Mouse (Mus musculus) spleen, adult 18-20 months (tissue): ENCODE measurements at regions not wholly inside any gene's neighbourhood (a gene's known extent, or its start where the extent isn't known, plus 50 kb on each side); places are given as distances from the start of the nearest gene placed in this dataset.
A peak's percentile ranks its signal among the peaks of the same experiment; 100 is the strongest.

Source experiments
- DNase-seq, 2 experiments: peaks; one replicate each; pipeline ENCODE4 v3.0.0; 2022; ENCODE audit warnings: mixed read lengths in 2 of 2

DNA sequence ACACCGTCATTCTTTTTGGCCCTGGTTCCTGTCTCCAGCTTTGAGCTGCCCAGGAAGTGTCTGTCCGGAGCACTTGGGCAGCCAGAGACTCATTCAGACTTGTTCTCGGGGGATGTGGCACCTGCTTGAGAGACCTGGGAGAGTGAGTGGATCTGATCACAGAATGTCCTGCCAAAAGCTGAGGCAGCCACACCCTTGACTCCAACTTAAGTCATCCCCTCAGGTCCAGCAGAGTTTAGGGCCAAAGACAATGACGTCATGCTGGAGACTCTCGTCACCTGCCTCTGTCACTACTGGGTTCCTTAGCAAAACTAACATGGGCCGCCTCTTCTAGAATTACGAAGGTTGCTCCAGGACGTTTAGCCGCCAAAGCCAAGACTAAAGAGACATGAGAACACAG, 231.5 kb downstream of the Maf start:
- no peak for DNase-seq

DNA sequence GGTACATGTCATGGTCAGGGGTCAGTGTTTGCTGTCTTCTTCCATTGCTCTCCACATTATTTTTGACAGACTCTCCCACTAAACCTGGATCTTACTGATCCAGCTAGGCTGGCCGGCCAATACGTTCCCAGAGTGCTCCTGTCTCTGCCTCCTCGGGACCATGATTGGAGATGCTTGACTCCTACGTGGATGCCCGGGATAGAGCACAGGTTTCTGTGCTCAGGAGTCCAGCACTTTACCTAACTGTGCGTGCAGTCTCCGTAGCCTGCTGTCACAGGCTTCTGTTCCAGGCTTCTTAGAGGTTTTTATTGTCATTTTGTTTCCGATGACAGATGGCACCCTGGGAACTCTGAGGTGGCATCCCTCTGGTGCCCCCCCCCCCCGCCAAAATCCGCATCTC, 232.4 kb downstream of the Maf start:
- DNase-seq, result no peak

DNA sequence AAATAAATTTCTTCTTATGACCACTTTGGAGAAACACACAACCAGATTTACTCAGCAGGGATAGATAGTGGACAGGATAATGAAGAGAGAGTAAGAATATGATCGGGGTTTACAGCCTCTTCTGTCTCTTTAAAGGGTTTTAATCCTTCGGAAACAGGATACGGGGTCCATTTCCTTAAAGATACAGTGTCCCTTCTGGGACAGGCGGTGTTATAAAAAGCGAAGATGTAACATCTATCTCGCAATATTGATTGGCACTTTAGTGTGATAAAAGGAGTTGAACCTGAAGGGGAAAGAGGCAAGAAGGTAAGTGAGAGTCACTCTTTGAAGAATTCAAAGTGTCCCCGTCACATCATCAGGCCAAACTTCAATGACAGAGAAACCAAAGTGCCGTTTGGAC, 233.6 kb downstream of the Maf start:
- DNase-seq, result no peak

DNA sequence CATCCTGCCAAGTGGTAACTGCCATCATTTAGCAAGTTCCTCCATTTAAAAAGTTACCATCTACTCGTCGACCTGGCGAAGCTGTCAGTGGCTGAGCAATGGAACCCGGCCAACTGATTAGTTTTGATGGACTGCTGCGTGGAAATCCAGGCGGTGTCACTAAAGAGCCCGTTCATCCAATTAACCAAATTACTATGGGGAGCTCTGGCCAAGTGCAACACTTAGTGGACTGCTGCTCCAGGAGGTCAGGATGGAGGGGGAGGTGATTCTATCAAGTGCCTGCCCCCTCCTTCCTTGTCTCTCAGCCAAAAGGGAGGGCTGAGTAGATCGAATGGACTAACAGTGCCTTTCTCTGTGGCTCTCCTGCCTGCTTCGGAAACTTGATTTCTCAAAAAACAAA, 241.0 kb downstream of the Maf start:
- DNase-seq, result peak in 1 of 2 experiments; percentile 2

DNA sequence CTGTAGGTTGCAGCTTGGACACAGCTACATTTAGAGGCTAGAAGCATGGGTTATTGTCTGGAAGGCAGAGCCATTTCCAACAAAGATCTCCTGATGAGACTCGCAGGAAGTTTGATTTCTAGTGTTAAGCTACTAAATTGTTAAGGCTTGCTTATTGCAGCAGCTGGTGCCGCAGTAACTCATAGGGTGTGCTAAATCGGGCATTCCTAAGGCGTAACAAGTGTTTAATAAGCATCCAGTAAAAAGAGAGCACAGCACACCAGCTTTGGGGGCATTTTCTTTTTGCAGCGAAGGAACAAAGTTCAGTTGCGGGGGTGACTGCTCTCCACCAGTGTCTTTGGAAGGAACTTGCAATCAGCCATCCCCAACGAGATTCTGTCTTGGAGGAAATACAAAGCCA, 241.5 kb downstream of the Maf start:
- no peak for DNase-seq

DNA sequence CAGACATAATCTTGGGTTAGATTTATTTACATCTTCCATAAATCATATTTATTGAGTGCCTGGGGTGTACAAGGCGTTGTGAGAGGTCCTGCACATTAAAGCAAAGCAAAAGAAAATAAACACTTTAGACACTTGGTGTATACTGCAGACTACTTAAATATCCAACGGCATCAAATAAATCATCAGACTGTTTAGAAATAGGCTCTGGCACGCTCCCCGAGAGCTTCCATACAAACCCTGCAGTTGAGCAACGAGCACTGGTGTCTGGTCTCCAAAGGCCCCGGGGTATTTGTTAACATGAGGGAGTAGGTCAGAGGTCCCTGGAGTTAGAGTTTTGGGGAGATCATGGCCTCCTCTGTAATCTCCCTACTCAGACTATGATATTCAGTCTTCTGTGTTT, 244.9 kb downstream of the Maf start:
- no peak for DNase-seq

DNA sequence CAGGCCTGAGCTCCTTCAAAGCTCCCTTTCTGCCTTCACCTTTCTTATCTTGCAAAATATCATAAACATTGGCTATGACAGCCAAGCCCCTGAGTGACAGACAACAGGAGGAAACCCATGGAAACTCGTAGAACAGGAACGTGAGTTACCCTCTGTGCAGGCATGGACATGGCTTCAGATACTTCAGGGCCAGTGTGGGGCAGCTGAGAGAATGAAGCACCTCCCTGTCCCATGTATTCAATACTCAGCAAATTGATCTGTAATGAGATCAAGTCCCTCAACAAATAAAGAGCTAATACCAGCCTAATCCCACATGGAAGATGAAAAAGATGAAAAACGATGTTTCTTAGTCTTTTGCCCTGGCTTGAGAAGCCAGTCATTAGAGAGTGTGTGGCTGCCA, 249.5 kb downstream of the Maf start:
- DNase-seq, result no peak

DNA sequence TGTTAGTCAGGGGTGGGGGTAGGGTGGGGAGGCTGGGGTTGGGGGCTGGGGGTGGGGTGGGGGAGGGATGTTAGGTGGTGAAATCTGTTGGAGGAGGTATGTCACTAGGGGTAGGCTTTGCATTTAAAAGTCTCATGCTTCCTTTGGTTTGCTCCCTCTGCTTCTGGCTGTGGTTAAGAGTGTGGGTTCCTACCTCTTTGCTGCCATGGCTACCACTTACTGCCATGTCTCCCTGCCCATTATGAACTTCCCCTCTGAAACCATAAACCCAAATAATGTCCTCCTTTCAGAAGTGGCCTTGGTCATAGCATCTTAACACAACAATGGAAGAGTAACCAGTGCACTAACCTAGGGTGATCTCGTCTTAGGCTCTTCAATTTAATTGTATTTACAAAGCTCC, 256.8 kb downstream of the Maf start:
- DNase-seq, result no peak

DNA sequence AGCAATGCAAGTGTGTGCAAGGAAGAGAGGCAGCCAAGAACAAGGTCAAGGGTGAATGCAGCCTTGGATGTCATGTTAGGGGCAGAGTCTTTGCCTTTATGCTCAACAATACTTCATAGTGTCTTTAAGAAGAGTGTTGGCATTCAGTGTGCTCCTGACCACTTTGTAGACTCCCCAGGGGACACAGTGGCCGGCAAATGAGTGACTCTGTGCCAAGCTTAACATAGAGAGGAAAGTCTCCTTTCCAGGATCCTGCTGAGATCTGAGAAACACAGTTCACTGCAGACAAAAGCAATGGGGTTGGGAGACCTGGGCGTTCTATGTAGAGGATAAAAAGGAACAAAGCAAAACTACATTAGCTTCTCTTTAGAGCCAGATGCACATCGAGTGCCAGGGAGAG, 259.2 kb downstream of the Maf start:
- no peak for DNase-seq

DNA sequence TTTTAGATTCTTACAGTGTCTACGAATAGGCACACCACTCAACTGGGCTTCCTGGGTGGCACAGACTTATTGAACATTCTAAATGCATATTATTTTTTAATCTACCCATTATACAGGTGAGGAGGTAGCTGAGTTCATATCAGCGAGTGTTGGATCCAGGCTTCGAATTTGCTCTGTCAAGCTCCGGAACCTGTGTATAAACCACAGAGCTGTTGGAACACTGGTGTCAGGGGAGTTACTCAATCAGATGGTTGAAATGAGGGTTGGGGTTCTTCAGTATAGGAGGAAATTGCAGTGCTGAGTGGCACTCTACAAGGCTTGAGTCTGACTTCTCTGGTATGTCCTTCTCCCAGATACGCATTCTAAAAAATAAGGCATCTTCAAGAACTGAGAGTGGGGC, 263.1 kb downstream of the Maf start:
- DNase-seq, result no peak

DNA sequence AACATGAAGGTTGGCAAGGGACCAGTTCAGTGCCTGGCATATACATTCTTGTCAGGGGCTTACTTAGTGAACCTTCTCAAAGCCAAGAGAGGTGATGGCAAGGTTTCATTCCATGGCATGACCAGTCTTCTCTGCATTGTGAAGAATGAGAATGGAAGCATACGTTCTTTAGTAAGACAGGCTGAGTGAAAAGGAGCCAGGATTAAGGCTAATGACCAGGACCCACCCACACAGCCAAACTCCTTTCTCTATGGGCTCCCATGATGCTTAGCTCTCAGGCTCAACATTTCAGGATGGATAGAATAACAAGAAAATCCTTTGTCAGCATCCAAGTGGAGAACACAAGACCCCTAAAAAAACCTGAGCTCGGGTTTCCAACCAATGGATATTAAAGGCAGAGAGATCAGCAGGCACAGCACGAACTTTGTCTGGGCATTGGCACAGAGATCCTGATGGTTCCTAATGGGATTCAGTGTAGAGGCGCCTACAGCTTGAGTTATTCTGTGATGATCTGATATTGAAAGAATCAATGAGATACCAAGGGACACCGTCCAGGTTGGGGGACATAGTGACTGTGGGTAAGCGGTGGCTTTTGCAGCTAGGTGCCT, 265.5 kb downstream of the Maf start:
- DNase-seq, result no peak

DNA sequence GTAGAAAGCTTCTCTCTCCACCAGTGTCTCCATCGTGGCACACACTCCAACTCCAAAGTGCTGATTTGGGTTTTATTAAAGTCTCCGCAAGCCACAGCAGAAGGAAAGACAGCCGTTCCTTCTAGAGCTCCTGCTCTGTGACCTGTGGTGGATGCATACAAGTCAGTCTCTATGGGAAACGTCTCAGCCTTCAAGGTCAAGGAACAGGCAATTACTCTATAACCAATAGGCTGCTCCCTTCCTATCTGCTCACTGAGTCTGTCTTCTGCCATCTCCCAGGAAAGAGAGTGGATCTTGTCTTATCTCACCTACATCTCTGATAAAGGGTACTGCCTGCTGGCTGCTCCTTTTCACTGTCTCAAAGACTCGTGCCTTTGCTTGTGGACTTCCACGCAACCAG, 266.3 kb downstream of the Maf start:
- no peak for DNase-seq

DNA sequence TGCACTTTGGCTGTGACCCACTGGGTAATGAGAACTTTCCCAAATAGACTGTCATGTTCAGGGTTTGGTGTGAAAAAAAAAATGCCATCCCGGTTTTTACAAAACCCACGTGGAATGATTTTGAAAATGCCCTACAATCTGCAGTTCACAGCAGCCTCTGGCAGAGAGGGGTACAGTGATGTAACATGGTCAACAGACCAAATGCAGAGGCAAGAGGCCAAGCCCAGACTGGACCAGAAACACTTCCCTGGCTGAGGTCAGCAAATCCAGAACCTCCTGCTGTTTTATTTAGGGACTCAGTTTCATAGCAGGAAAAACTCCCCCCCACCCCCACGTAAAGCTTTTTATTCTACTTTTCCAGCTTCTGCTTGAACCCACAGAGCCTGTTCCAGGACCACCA, 267.4 kb downstream of the Maf start:
- no peak for DNase-seq

DNA sequence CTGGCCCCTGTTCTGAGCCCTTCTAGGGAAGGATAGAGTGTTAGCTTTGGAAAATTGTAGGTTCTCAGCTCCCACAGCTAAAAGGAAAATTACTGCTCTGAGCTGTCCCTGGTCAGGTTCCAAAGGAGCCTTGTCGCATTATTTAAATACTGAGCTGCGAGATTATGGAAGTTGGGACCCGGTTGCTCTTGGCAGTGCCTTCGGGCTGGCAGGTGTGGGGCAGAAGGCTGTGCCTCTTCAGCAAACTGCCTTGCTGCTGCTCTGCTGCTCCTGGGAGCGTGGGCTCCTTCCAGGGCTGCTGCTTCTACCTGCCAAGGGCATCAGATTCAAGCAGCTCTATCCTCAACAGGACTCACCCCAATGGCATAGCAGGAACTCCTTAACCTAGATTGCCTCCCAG, 268.1 kb downstream of the Maf start:
- no peak for DNase-seq

DNA sequence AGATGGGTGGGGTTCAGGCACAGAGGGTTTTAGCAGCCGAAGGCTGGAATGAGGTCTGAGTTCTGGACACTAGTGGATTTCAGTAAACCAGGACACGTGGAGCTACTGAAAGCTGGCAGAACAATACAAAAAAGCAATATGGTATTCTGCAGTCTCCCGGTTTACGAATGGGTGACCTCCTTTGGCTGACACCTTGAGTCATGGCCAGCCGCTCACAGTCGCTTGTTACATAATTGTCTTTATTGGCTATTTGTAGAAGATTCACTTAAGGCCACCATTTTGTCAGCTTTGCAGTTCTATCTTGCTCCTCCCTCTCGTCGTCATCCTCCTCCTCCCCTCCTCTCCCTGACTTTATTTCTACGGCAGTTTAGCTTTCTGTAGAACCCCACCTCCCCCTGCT, 269.6 kb downstream of the Maf start:
- no peak for DNase-seq

DNA sequence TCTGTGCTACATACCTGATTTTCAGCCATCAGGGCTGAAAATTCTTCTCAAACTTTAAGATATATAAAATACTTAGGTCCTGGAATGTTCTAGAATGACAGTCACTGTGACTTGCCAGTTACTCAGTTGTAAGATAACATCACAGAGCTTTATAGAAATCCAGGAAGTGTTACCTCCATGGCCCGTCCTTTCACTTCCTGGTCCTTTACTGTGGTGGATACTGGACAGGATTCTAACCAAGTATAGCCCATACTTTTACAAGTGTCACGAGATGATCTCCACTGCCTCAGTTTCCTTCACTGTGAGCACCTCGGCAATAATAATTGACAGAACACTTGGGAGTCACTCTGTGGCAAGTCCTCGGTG, 271.3 kb downstream of the Maf start:
- no peak for DNase-seq

DNA sequence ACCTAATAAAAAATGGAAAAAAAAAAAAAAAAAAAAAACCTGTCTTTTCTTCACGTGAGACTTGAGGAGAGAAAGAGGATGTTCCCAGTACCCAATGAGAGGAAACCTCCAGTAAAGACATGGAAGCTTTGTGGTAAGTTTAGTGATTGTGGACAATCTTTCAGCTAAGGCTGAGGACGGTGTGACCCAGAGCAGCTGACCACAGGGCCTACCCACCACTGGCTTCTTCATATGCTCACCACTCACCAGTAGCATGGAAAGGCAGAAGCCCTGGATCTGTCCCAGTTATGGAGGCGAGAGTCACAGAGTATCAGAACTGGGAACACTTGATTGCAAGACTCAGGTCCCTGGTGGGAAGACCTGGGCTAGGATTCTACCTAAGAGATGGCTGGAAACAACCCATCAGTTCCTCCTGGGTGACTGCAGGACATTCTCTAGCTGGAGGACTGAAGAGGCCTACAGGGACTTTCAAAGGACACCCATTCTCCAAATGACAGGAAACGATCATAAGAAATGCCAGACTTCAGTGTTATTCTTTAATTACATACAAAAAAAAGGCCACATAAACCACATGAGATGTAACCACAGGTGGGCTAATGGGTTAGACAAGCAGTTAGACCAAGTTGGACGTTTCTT, 271.8 kb downstream of the Maf start:
- no peak for DNase-seq

DNA sequence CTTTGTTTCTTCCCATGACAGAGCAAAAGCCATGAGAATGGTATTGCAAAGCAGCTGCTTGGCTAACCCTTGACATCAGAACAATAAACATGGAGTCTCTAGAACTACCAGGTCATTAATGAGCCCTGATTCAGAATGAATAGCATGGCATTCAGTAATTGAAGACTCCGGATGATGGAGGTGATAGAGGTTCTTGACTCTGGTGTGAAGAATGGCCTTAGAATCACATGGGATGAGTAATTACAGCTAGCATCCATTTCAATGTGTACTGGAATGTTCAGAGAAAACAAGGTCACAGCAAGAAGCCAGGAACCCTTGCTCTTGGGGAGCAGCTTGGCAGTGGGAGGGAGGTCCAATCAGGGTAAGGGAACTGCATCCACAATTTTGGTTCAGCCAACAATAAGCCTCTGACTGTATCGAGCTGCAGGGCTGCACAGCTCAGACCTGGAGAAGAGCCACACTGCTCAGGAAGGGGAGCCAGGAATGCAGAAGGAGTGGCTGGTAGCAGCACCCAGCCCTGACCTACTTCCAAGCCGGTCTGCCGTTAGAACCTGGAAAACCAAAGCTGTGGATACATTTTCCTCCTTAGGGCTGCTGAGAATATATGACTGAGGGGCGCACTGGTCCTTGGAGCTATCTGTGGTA, 275.1 kb downstream of the Maf start:
- no peak for DNase-seq

DNA sequence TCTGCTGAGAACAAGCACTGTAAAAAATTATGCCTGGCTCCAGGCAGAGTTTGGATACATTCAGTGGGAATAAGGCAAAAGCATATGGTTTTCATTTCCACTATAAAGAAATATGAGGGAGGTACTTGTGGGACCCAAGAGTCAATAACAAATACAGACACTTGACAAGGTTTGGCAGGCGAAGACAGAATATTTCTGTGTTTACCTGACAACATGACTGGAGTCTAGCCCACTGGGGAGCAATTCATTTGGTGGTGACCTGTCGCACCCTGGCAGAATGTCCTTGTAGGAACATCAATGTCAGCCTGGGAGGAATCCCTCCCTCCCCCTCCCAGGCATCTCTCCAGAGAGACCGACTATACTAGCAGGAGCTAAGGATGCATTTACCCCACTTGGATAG, 276.8 kb downstream of the Maf start:
- DNase-seq, result no peak

DNA sequence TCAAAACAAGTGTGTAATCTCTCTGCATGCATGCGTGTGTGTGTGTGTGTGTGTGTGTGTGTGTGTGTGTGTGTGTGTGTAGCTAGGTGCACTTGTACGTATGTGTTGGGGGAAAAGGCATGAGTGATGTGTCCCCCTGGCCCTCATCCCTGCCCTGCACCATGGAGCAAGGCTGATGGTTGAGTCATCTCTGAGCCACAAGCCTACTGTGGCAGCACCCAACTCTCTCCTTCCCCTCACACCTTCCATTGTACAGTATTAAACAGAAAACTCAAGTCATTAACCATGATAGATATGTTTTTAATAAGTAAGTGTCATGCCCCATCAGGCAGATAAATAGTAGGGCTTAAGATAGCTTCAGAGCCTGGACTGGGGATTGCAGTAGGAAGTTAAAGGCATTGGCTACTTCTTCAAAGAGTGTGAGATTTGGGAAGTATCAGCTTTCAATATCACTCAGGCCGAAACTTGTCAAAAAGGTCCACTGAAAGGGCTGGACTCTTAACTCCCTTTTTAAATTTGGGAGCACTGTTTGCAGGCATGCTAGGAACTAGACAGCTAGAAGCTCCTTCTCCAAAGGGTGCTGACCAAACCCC, 278.2 kb downstream of the Maf start:
- no peak for DNase-seq

DNA sequence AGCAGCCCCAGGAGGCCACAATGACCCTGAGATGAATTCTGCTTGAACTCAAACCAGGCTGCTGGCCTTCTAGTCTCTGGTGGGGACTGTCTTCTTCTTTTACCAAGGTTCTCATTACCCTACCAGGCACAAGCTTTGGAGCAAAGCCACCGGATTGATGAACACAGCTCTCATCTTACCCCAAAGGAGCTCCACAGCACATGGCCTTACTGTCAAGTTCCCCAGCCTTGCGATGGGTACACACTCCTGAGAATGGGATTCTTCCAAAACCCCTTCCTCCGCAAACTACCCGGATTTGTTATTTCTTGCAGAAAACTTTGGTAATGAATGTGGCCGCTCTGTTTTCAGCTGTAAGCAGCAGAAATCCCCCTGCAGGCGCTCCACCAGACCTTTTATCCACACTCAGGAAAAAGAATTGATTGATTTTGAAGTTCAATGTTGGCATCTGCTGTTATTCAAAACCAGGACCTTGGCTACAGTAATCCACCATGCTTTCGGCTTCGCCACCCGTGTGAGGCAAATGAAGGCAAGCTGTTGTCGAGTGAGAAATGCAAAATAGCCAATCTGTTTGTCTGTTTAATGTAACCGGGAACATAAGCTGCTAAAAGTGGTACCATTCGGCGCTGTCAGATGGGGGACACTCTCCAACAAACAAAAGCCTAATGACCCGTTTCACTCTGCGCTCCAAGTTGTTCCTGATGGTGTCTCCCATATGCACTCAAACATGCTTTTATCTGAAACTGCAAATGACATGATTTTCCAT, 278.9 kb downstream of the Maf start:
- DNase-seq, result no peak

DNA sequence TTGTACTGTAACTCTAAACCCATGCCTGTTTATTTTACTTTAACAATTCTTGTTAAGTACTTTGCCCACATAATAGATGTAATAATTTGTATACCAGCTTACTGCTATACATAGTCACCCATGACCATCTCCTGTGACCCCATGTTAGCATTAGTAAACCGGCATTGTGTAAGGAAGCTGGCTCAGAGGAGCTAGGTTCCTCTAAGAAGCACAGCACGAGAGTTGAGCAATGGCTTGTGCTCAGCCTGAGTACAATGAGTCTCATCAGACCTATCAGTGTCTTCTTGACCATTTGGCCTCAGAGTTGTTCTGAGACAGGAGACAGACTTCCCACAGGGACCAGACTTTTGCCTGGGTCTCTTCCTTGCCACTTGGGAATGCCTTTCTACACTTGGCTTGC, 279.6 kb downstream of the Maf start:
- no peak for DNase-seq

DNA sequence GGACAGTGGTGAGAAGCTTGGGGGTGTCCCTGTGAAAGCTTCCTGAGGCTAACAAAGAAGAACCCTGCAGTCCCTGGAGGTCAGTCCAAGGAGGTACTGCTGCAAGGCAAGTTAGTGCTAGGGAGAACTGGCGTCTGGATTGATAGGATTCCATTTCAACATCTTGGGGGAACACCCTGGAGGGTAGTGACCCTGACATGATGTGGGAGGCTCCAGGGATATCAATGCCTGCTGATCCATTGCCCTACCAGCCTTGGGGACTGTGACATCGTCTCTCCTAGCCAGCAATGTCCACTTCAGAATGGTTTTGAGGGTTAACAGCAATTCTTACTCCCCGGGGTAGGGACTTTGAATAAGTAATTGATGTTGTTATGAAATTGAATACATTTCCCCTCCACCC, 280.1 kb downstream of the Maf start:
- DNase-seq, result no peak

DNA sequence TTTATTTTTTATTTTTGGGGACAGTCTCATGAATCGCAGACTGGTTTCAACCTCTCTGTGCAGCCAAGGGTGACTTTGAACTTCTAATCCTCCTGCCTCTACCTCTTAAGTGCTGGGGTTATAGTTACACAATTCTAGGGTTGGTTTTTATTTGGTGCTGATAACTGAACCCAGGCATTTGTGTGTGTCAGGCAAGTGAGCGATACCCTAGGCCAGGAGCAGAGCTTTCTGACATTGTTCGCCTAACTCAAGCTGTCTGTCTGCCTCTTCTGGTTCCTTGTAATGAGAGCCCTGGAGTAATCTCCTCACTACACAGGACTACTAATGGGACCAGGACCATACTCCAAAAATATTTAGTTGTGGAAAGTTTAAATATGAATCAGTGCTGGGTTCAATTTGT, 281.1 kb downstream of the Maf start:
- DNase-seq, result no peak
